Mouse (Mus musculus): ENCODE measurements at regions not wholly inside any gene's neighbourhood (a gene's known extent, or its start where the extent isn't known, plus 50 kb on each side); places are given as distances from the start of the nearest gene placed in this dataset.
A peak's percentile ranks its signal among the peaks of the same experiment; 100 is the strongest.

GRCm38 (mm10) chr10:37377258-37378001, 238.7 kb upstream of the Marcks start:
- H3K4me2 ChIP-seq = no peak overlapping the region

DNA sequence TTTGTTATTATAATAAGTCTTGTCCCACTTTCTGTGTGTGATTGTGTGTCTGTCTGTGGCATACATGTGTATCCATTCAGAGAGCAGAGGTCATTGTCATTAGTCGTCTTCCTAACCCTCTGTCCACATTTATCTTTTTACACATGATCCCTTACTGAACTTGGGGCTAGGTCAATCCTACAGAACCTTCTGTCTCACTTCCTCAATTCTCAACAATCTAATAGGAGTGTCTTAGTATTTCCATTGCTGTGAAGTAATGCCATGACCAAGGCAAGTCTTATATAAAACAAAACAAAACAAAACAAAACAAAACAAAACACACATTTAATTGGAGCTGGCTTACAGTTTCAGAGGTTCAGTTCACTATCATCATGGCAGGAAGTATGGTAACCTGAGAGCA, 237.5 kb upstream of the Marcks start:
- Histone ChIP-seq H3K9ac (ENCODE audit: low read length) (no peak overlapping the region), H3K27me3 (ENCODE audit: control insufficient read depth, insufficient read depth, low read length) (no peaks in the 10 kb centered on the region), H3K4me2 (no peak overlapping the region), H3K4me3 (ENCODE audit: low read depth, low read length) (no peak overlapping the region), H3K27ac (ENCODE audit: low read depth, low read length) (no peak overlapping the region), H3K4me1 (ENCODE audit: control insufficient read depth, insufficient read depth, low read length) (peaks cover 14% of the 10 kb centered on the region; the same call in 1 of the 2 replicates), H3K9me3 (ENCODE audit: control insufficient read depth, low read length) (no peaks in the 10 kb centered on the region; the same call in 1 of the 2 replicates), H3K36me3 (ENCODE audit: control insufficient read depth, insufficient read depth, low read length) (no peaks in the 10 kb centered on the region)
- no peak for DNase-seq (ENCODE audit: low spot score, missing footprints)
- ATAC-seq (ENCODE audit: low FRiP score) = no peak
- WGBS = 77% methylated on average over 1 of the region's 1 CpGs

More at GRCm38 (mm10) chr10:37377258-37378001, 238.7 kb upstream of the Marcks start:
- Histone ChIP-seq H3K36me3 (ENCODE audit: control insufficient read depth, insufficient read depth, low read length) (no peaks in the 10 kb centered on the region), H3K9me3 (ENCODE audit: control insufficient read depth, low read length) (no peaks in the 10 kb centered on the region; the same call in 1 of the 2 replicates), H3K27me3 (ENCODE audit: control insufficient read depth, insufficient read depth, low read length) (no peaks in the 10 kb centered on the region), H3K4me3 (ENCODE audit: low read depth, low read length) (no peak overlapping the region), H3K9ac (ENCODE audit: low read length) (no peak overlapping the region), H3K27ac (ENCODE audit: low read depth, low read length) (peak overlapping the region; percentile 28; the same call in 1 of the 2 replicates), H3K4me1 (ENCODE audit: control insufficient read depth, insufficient read depth, low read length) (peaks cover 14% of the 10 kb centered on the region; the same call in 1 of the 2 replicates)
- peak; percentile 90 for DNase-seq (ENCODE audit: low spot score, missing footprints)
- WGBS = 87% methylated on average over 1 of the region's 1 CpGs
- ATAC-seq (ENCODE audit: low FRiP score) = peak; percentile 53

GRCm38 (mm10) chr10:37375648-37376047, 236.9 kb upstream of the Marcks start:
- no peak overlapping the region for H3K27ac ChIP-seq (ENCODE audit: low read depth, low read length)
- no peaks in the 10 kb centered on the region for H3K27me3 ChIP-seq (ENCODE audit: control insufficient read depth, insufficient read depth, low read length)
- H3K4me2 ChIP-seq = no peak overlapping the region
- 88% methylated on average over 1 of the region's 1 CpGs for WGBS
- H3K9me3 ChIP-seq (ENCODE audit: control insufficient read depth, low read length) = no peaks in the 10 kb centered on the region; the same call in 1 of the 2 replicates
- H3K9ac ChIP-seq (ENCODE audit: low read length) = no peak overlapping the region
- no peak for DNase-seq (ENCODE audit: low spot score, missing footprints)
- no peak overlapping the region for H3K4me3 ChIP-seq (ENCODE audit: low read depth, low read length)
- peaks cover 14% of the 10 kb centered on the region; the same call in 1 of the 2 replicates for H3K4me1 ChIP-seq (ENCODE audit: control insufficient read depth, insufficient read depth, low read length)
- H3K36me3 ChIP-seq (ENCODE audit: control insufficient read depth, insufficient read depth, low read length) = no peaks in the 10 kb centered on the region
- ATAC-seq (ENCODE audit: low FRiP score) = no peak

DNA sequence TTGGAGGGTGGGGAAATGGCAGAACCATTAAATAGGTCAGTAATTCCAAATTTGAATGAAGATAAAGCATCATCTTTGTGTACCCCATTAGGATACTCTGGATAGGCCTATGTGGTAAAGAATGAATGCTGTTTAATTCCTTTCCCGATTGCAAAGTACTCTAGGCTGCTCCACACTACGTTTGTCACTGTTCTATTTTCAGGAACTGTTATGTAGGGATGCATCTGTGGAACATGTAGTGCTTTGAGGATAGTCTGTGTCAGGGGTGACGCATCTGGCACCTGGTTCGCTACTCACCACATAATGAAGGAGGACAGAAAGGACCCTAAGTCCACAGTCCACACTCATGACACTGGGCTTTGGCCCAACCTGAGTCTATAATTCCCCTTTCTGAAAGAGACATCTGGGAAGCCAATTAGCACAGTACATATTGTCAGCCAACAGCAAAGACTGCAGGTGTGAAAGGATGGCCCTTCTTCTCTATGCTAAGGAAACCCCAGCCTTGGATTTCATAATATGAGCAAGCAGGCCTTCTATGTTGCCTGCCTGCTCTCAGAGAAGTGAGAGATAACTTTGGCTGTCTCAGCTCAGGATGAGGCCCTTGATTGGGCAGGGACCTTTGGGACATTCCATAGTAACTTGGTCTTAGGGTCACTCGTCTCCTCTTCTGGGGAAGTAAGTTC, 230.4 kb upstream of the Marcks start:
- no peak overlapping the region for H3K27ac ChIP-seq (ENCODE audit: low read depth, low read length)
- H3K9ac ChIP-seq (ENCODE audit: low read length) = no peak overlapping the region
- DNase-seq (ENCODE audit: low spot score, missing footprints) (no peak), ATAC-seq (ENCODE audit: low FRiP score) (no peak)
- WGBS = 89% methylated on average over 5 of the region's 5 CpGs
- no peaks in the 10 kb centered on the region for H3K36me3 ChIP-seq (ENCODE audit: control insufficient read depth, insufficient read depth, low read length)
- H3K4me2 ChIP-seq = no peak overlapping the region
- H3K27me3 ChIP-seq (ENCODE audit: control insufficient read depth, insufficient read depth, low read length) = no peaks in the 10 kb centered on the region
- H3K9me3 ChIP-seq (ENCODE audit: control insufficient read depth, low read length) = no peaks in the 10 kb centered on the region
- H3K4me3 ChIP-seq (ENCODE audit: low read depth, low read length) = no peak overlapping the region
- no peaks in the 10 kb centered on the region for H3K4me1 ChIP-seq (ENCODE audit: control insufficient read depth, insufficient read depth, low read length)

- Histone ChIP-seq H3K4me1 (ENCODE audit: control insufficient read depth, insufficient read depth, low read length) (no peaks in the 10 kb centered on the region), H3K36me3 (ENCODE audit: control insufficient read depth, insufficient read depth, low read length) (no peaks in the 10 kb centered on the region), H3K4me3 (ENCODE audit: low read depth, low read length) (no peak overlapping the region), H3K9ac (ENCODE audit: low read length) (no peak overlapping the region), H3K9me3 (ENCODE audit: control insufficient read depth, low read length) (no peaks in the 10 kb centered on the region), H3K27ac (ENCODE audit: low read depth, low read length) (no peak overlapping the region), H3K4me2 (no peak overlapping the region), H3K27me3 (ENCODE audit: control insufficient read depth, insufficient read depth, low read length) (no peaks in the 10 kb centered on the region)
- no peak for DNase-seq (ENCODE audit: low spot score, missing footprints)
- WGBS = 94% methylated on average over 4 of the region's 4 CpGs
- no peak for ATAC-seq (ENCODE audit: low FRiP score)
Observed at GRCm38 (mm10) chr10:37367796-37368195, 229.1 kb upstream of the Marcks start.

- 57% methylated on average over 4 of the region's 4 CpGs for WGBS
Observed at GRCm38 (mm10) chr10:37364506-37364905, 225.8 kb upstream of the Marcks start.

DNA sequence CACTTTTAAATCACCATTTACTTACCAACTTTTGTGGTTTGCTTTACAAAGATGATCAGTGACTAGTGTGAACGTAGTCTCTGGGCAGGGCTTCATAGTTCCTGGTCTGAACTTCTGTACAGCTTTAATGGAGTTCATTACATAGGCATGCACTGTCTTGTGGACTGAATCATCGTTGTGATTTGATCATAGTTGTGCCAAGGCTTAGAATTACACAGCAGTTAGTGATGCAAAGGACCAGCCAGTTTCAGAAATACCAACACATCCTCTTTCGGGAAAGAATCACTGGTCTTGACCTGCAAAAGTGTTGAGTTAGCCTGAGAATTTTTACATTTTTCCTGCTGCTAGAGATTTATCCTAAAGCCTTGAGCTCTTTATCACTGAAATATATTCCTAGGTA, 222.3 kb upstream of the Marcks start:
- no peak for DNase-seq (ENCODE audit: low spot score, missing footprints)
- no peak overlapping the region for H3K4me3 ChIP-seq (ENCODE audit: low read depth, low read length)
- no peaks in the 10 kb centered on the region for H3K36me3 ChIP-seq (ENCODE audit: control insufficient read depth, insufficient read depth, low read length)
- no peak overlapping the region for H3K4me2 ChIP-seq
- ATAC-seq (ENCODE audit: low FRiP score) = no peak
- H3K4me1 ChIP-seq (ENCODE audit: control insufficient read depth, insufficient read depth, low read length) = peaks cover 3% of the 10 kb centered on the region; the same call in 1 of the 2 replicates
- H3K27me3 ChIP-seq (ENCODE audit: control insufficient read depth, insufficient read depth, low read length) = no peaks in the 10 kb centered on the region
- H3K9me3 ChIP-seq (ENCODE audit: control insufficient read depth, low read length) = no peaks in the 10 kb centered on the region
- no peak overlapping the region for H3K27ac ChIP-seq (ENCODE audit: low read depth, low read length)
- 92% methylated on average over 3 of the region's 3 CpGs for WGBS
- no peak overlapping the region for H3K9ac ChIP-seq (ENCODE audit: low read length)

More at GRCm38 (mm10) chr10:37364506-37364905, 225.8 kb upstream of the Marcks start:
- H3K9ac ChIP-seq (ENCODE audit: low read length) = no peak overlapping the region
- no peaks in the 10 kb centered on the region for H3K27me3 ChIP-seq (ENCODE audit: control insufficient read depth, insufficient read depth, low read length)
- ATAC-seq (ENCODE audit: low FRiP score) = no peak
- no peak overlapping the region for H3K4me2 ChIP-seq
- no peaks in the 10 kb centered on the region for H3K4me1 ChIP-seq (ENCODE audit: control insufficient read depth, insufficient read depth, low read length)
- no peaks in the 10 kb centered on the region for H3K9me3 ChIP-seq (ENCODE audit: control insufficient read depth, low read length)
- H3K36me3 ChIP-seq (ENCODE audit: control insufficient read depth, insufficient read depth, low read length) = no peaks in the 10 kb centered on the region
- H3K27ac ChIP-seq (ENCODE audit: low read depth, low read length) = no peak overlapping the region
- DNase-seq (ENCODE audit: low spot score, missing footprints) = no peak
- H3K4me3 ChIP-seq (ENCODE audit: low read depth, low read length) = no peak overlapping the region

DNA sequence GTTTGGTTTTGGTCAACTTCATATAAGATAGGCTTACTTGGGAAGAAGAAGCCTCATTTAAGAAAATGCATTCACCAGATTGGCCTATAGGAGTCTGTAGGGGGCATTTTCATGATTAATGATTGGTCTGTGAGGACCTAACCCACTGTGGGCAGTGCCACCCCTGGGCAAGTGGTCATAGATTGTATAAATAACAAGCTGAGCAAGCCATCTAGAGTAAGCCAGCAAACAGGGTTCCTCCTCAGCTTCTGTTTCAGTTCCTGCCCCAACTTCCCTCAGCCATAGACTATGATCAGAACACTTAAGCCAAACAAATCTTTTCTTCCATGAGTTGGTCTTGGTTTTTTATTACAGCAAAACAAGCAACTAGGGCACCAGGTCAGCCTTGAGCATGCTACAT, 220.2 kb upstream of the Marcks start:
- Histone ChIP-seq H3K27me3 (ENCODE audit: control insufficient read depth, insufficient read depth, low read length) (no peaks in the 10 kb centered on the region), H3K9ac (ENCODE audit: low read length) (no peak overlapping the region), H3K9me3 (ENCODE audit: control insufficient read depth, low read length) (no peaks in the 10 kb centered on the region), H3K4me1 (ENCODE audit: control insufficient read depth, insufficient read depth, low read length) (peaks cover 3% of the 10 kb centered on the region; the same call in 1 of the 2 replicates), H3K36me3 (ENCODE audit: control insufficient read depth, insufficient read depth, low read length) (no peaks in the 10 kb centered on the region), H3K27ac (ENCODE audit: low read depth, low read length) (no peak overlapping the region), H3K4me2 (no peak overlapping the region), H3K4me3 (ENCODE audit: low read depth, low read length) (no peak overlapping the region)
- DNase-seq (ENCODE audit: low spot score, missing footprints) (no peak), ATAC-seq (ENCODE audit: low FRiP score) (no peak)

- H3K4me2 ChIP-seq = no peak overlapping the region
- H3K4me1 ChIP-seq (ENCODE audit: control insufficient read depth, insufficient read depth, low read length) = peaks cover 3% of the 10 kb centered on the region; the same call in 1 of the 2 replicates
- no peak; the same call in 1 of the 2 replicates for ATAC-seq (ENCODE audit: low FRiP score)
- no peak overlapping the region for H3K4me3 ChIP-seq (ENCODE audit: low read depth, low read length)
- no peak overlapping the region for H3K9ac ChIP-seq (ENCODE audit: low read length)
- no peaks in the 10 kb centered on the region for H3K36me3 ChIP-seq (ENCODE audit: control insufficient read depth, insufficient read depth, low read length)
- H3K27ac ChIP-seq (ENCODE audit: low read depth, low read length) = no peak overlapping the region
- no peaks in the 10 kb centered on the region for H3K9me3 ChIP-seq (ENCODE audit: control insufficient read depth, low read length)
- DNase-seq (ENCODE audit: low spot score, missing footprints) = no peak
- WGBS = 76% methylated on average over 5 of the region's 5 CpGs
- no peaks in the 10 kb centered on the region for H3K27me3 ChIP-seq (ENCODE audit: control insufficient read depth, insufficient read depth, low read length)
Observed at GRCm38 (mm10) chr10:37358334-37358733, 219.6 kb upstream of the Marcks start.
